Mouse (Mus musculus) megakaryocyte, embryonic 14.5 days (primary cell): ENCODE measurements at regions not wholly inside any gene's neighbourhood (a gene's known extent, or its start where the extent isn't known, plus 50 kb on each side); places are given as distances from the start of the nearest gene placed in this dataset.

ENCODE experiments used
- FLI1 ChIP-seq: IDR thresholded peaks from 2 replicates; pipeline ENCODE4 v1.6.1; 2012; ENCODE audit warnings: low read length, inconsistent platforms, mixed read lengths
- GATA1 ChIP-seq: IDR thresholded peaks from 3 replicates; pipeline ENCODE4 v1.6.1; 2012; ENCODE audit warnings: mixed read lengths, low read length, inconsistent platforms, borderline replicate concordance

DNA sequence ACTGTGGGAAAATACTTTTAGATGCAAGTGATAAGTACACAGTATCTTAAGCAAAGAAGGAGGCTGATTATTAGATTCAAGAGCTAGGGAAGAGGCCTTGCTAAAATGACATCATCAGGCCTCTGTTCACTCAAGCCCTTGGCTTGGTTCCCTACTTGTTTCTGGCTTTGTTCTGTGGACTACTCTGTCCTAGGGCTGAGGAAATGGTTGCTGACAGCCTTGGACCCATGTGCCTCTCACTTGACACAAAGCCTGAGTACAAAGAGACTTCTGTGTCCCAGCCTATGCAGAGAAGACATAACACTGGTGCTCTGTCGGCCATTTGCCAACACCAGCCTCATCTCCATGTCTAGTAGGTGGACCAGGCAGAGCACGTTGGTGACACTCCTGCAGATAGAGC is 198.7 kb downstream of the Ttc32 start:
- TF ChIP-seq GATA1, result no peak
- no peak for TF ChIP-seq FLI1
